Mouse (Mus musculus): ENCODE measurements at regions not wholly inside any gene's neighbourhood (a gene's known extent, or its start where the extent isn't known, plus 50 kb on each side); places are given as distances from the start of the nearest gene placed in this dataset.

- Histone ChIP-seq H3K9me3 (ENCODE audit: control insufficient read depth, low read length) (no peaks in the 10 kb centered on the region), H3K4me2 (replicated peaks; ENCODE audit: low read depth) (no peak overlapping the region), H3K9ac (ENCODE audit: low read length) (no peak overlapping the region), H3K27ac (replicated peaks) (no peak overlapping the region), H3K4me3 (ENCODE audit: low read depth, low read length) (no peak overlapping the region), H3K27me3 (ENCODE audit: control insufficient read depth, insufficient read depth, low read length) (no peaks in the 10 kb centered on the region), H3K36me3 (ENCODE audit: control insufficient read depth, insufficient read depth, low read length) (no peaks in the 10 kb centered on the region), H3K4me1 (replicated peaks; ENCODE audit: control insufficient read depth, insufficient read depth) (no peaks in the 10 kb centered on the region)
- ATAC-seq (ENCODE audit: low FRiP score, low TSS enrichment): no peak
- no peak for TF ChIP-seq EP300 (optimal IDR thresholded peaks at IDR 0.05)
- no peak for TF ChIP-seq CTCF (IDR thresholded peaks at IDR 0.05; ENCODE audit: low read depth)
- 50% methylated on average over 3 of the region's 3 CpGs for WGBS
- no peak for DNase-seq (ENCODE audit: low spot score)
Measured at GRCm38 (mm10) chr13:85430040-85430439, 141.1 kb upstream of the Rasa1 start.

GRCm38 (mm10) chr13:85418671-85419070, 129.7 kb upstream of the Rasa1 start:
- WGBS: 80% methylated on average over 1 of the region's 1 CpGs

GRCm38 (mm10) chr13:85414951-85415350, 126.0 kb upstream of the Rasa1 start:
- H3K9ac ChIP-seq (ENCODE audit: low read length): no peak overlapping the region
- H3K4me1 ChIP-seq (replicated peaks; ENCODE audit: control insufficient read depth, insufficient read depth): no peaks in the 10 kb centered on the region
- H3K27me3 ChIP-seq (ENCODE audit: control insufficient read depth, insufficient read depth, low read length): no peaks in the 10 kb centered on the region
- WGBS: 76% methylated on average over 4 of the region's 4 CpGs
- TF ChIP-seq CTCF (IDR thresholded peaks at IDR 0.05; ENCODE audit: low read depth) (no peak), EP300 (optimal IDR thresholded peaks at IDR 0.05) (no peak)
- ATAC-seq (ENCODE audit: low FRiP score, low TSS enrichment) (no peak), DNase-seq (ENCODE audit: low spot score) (no peak)
- no peaks in the 10 kb centered on the region for H3K9me3 ChIP-seq (ENCODE audit: control insufficient read depth, low read length)
- no peak overlapping the region for H3K27ac ChIP-seq (replicated peaks)
- H3K4me2 ChIP-seq (replicated peaks; ENCODE audit: low read depth): no peak overlapping the region
- H3K4me3 ChIP-seq (ENCODE audit: low read depth, low read length): no peak overlapping the region
- H3K36me3 ChIP-seq (ENCODE audit: control insufficient read depth, insufficient read depth, low read length): no peaks in the 10 kb centered on the region

More at GRCm38 (mm10) chr13:85418671-85419070, 129.7 kb upstream of the Rasa1 start:
- H3K4me1 ChIP-seq (replicated peaks; ENCODE audit: control insufficient read depth, insufficient read depth): no peaks in the 10 kb centered on the region
- no peaks in the 10 kb centered on the region for H3K36me3 ChIP-seq (ENCODE audit: control insufficient read depth, insufficient read depth, low read length)
- no peak overlapping the region for H3K27ac ChIP-seq (replicated peaks)
- no peak overlapping the region for H3K4me3 ChIP-seq (ENCODE audit: low read depth, low read length)
- TF ChIP-seq EP300 (optimal IDR thresholded peaks at IDR 0.05) (no peak), CTCF (IDR thresholded peaks at IDR 0.05; ENCODE audit: low read depth) (no peak)
- H3K9me3 ChIP-seq (ENCODE audit: control insufficient read depth, low read length): no peaks in the 10 kb centered on the region
- no peak overlapping the region for H3K9ac ChIP-seq (ENCODE audit: low read length)
- no peaks in the 10 kb centered on the region for H3K27me3 ChIP-seq (ENCODE audit: control insufficient read depth, insufficient read depth, low read length)
- no peak for DNase-seq (ENCODE audit: low spot score)
- no peak for ATAC-seq (ENCODE audit: low FRiP score, low TSS enrichment)
- no peak overlapping the region for H3K4me2 ChIP-seq (replicated peaks; ENCODE audit: low read depth)

GRCm38 (mm10) chr13:85411327-85411726, 122.4 kb upstream of the Rasa1 start:
- no peak overlapping the region for H3K9ac ChIP-seq (ENCODE audit: low read length)
- no peak overlapping the region for H3K4me2 ChIP-seq (replicated peaks; ENCODE audit: low read depth)
- no peaks in the 10 kb centered on the region for H3K36me3 ChIP-seq (ENCODE audit: control insufficient read depth, insufficient read depth, low read length)
- ATAC-seq (ENCODE audit: low FRiP score, low TSS enrichment) (no peak), DNase-seq (ENCODE audit: low spot score) (no peak)
- no peak overlapping the region for H3K4me3 ChIP-seq (ENCODE audit: low read depth, low read length)
- H3K4me1 ChIP-seq (replicated peaks; ENCODE audit: control insufficient read depth, insufficient read depth): no peaks in the 10 kb centered on the region
- H3K27me3 ChIP-seq (ENCODE audit: control insufficient read depth, insufficient read depth, low read length): no peaks in the 10 kb centered on the region
- 62% methylated on average over 3 of the region's 3 CpGs for WGBS
- H3K9me3 ChIP-seq (ENCODE audit: control insufficient read depth, low read length): no peaks in the 10 kb centered on the region
- TF ChIP-seq CTCF (IDR thresholded peaks at IDR 0.05; ENCODE audit: low read depth): no peak
- TF ChIP-seq EP300 (optimal IDR thresholded peaks at IDR 0.05): no peak
- no peak overlapping the region for H3K27ac ChIP-seq (replicated peaks)

- DNase-seq (ENCODE audit: low spot score): no peak
- TF ChIP-seq EP300 (optimal IDR thresholded peaks at IDR 0.05): no peak
- TF ChIP-seq CTCF (IDR thresholded peaks at IDR 0.05; ENCODE audit: low read depth): no peak
- Histone ChIP-seq H3K9ac (ENCODE audit: low read length) (no peak overlapping the region), H3K4me2 (replicated peaks; ENCODE audit: low read depth) (no peak overlapping the region), H3K27ac (replicated peaks) (no peak overlapping the region), H3K27me3 (ENCODE audit: control insufficient read depth, insufficient read depth, low read length) (no peaks in the 10 kb centered on the region), H3K36me3 (ENCODE audit: control insufficient read depth, insufficient read depth, low read length) (no peaks in the 10 kb centered on the region), H3K9me3 (ENCODE audit: control insufficient read depth, low read length) (no peaks in the 10 kb centered on the region), H3K4me3 (ENCODE audit: low read depth, low read length) (no peak overlapping the region), H3K4me1 (replicated peaks; ENCODE audit: control insufficient read depth, insufficient read depth) (no peaks in the 10 kb centered on the region)
- 68% methylated on average over 5 of the region's 5 CpGs for WGBS
- ATAC-seq (ENCODE audit: low FRiP score, low TSS enrichment): no peak
Measured at GRCm38 (mm10) chr13:85398834-85399233, 109.9 kb upstream of the Rasa1 start.

GRCm38 (mm10) chr13:85376338-85376998, 87.5 kb upstream of the Rasa1 start:
- Histone ChIP-seq H3K9ac (ENCODE audit: low read length) (no peak overlapping the region), H3K9me3 (ENCODE audit: control insufficient read depth, low read length) (no peaks in the 10 kb centered on the region), H3K4me2 (replicated peaks; ENCODE audit: low read depth) (no peak overlapping the region), H3K27me3 (ENCODE audit: control insufficient read depth, insufficient read depth, low read length) (no peaks in the 10 kb centered on the region), H3K4me3 (ENCODE audit: low read depth, low read length) (no peak overlapping the region), H3K4me1 (replicated peaks; ENCODE audit: control insufficient read depth, insufficient read depth) (no peaks in the 10 kb centered on the region), H3K36me3 (ENCODE audit: control insufficient read depth, insufficient read depth, low read length) (no peaks in the 10 kb centered on the region), H3K27ac (replicated peaks) (no peak overlapping the region)
- TF ChIP-seq CTCF (IDR thresholded peaks at IDR 0.05; ENCODE audit: low read depth) (no peak), EP300 (optimal IDR thresholded peaks at IDR 0.05) (no peak)
- DNase-seq (ENCODE audit: low spot score) (no peak), ATAC-seq (ENCODE audit: low FRiP score, low TSS enrichment) (no peak)
- 58% methylated on average over 3 of the region's 3 CpGs for WGBS
